Mouse (Mus musculus) midbrain, embryonic 12.5 days (tissue): ENCODE data around the gene Zmiz1. TPM values are rescaled to one million over a fixed set of nuclear protein-coding genes. Genes with fewer than 3 reads are reported as not detected.

Experiments used
- ATAC-seq: fragments of 200-750 bp; cut with Nextera tagmentation; 2 replicates; pipeline ENCODE4 v1.8.0; 2017; ENCODE audit warnings: low read depth, moderate TSS enrichment, moderate library complexity; ENCODE audit not compliant: low FRiP score
- H3K27ac ChIP-seq: fragments of 300-500 bp; sonication (generic); replicated peaks from 2 replicates; pipeline ENCODE4 v1.5.1; 2016; ENCODE audit warnings: mild to moderate bottlenecking
- H3K27me3 ChIP-seq: fragments of 300-500 bp; sonication (generic); 2 replicates; pipeline ENCODE4 v1.6.1; 2016; ENCODE audit warnings: mild to moderate bottlenecking
- H3K36me3 ChIP-seq: fragments of 300-500 bp; sonication (generic); 2 replicates; pipeline ENCODE4 v1.6.1; 2016
- H3K4me1 ChIP-seq: fragments of 300-500 bp; sonication (generic); 2 replicates; pipeline ENCODE4 v1.6.1; 2016
- H3K4me2 ChIP-seq: fragments of 300-500 bp; sonication (generic); replicated peaks from 2 replicates; pipeline ENCODE4 v1.6.1; 2016; ENCODE audit warnings: mild to moderate bottlenecking, moderate library complexity
- H3K4me3 ChIP-seq: fragments of 300-500 bp; sonication (generic); 2 replicates; pipeline ENCODE4 v1.5.1; 2016; ENCODE audit warnings: mild to moderate bottlenecking
- H3K9ac ChIP-seq: fragments of 300-500 bp; sonication (generic); replicated peaks from 2 replicates; pipeline ENCODE4 v1.6.1; 2016; ENCODE audit warnings: mild to moderate bottlenecking, moderate library complexity
- H3K9me3 ChIP-seq: fragments of 300-500 bp; sonication (generic); 2 replicates; pipeline ENCODE4 v1.6.1; 2016; ENCODE audit warnings: mild to moderate bottlenecking
- WGBS: fragments of 180-500 bp; shearing (Covaris S2); methylation state at CpG from one replicate; pipeline ENCODE4 v1.1.7; 2016; 5-methylcytosine and 5-hydroxymethylcytosine counted together
- polyA plus RNA-seq: library from polyadenylated mRNA; unstranded; fragments of >200 nt; fragmentation: Nextera tagmentation; extraction: Ambion mirVana; gene quantifications from 2 replicates; pipeline ENCODE4 v1.2.1, GENCODE M21; 2016

The Zmiz1 gene
- polyA plus RNA-seq, 1 experiment from 2014 or later: 79.4 TPM

DNA sequence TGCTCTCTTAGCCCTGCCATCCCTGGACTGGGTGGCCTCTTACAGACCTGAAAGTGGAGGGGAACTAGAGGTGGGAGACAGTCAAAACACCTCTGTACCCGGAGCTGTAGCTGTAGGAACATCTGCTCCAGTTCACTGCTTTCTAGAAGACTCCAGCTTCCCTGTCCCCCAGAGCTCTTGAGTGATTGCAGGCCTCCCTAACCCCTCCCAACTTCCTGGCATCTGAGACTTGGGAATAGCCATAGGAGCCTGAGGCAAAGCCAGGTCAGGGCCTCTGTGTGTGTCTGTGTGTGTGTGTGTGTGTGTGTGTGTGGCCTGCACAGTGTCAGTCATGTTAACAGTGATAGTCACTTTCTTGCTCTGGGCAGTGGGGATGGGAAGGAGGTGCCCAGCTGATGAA, 102.7 kb downstream of the Zmiz1 start:
- Histone ChIP-seq H3K27ac (peak overlapping the region; percentile 31; the same call in 1 of the 2 replicates), H3K4me1 (peaks cover 42% of the 10 kb centered on the region), H3K27me3 (no peaks in the 10 kb centered on the region), H3K4me3 (no peak overlapping the region), H3K9ac (no peak overlapping the region), H3K4me2 (no peak overlapping the region), H3K9me3 (no peaks in the 10 kb centered on the region), H3K36me3 (peaks cover 32% of the 10 kb centered on the region)
- no peak for ATAC-seq
- WGBS: 71% methylated on average over 1 of the region's 1 CpGs

DNA sequence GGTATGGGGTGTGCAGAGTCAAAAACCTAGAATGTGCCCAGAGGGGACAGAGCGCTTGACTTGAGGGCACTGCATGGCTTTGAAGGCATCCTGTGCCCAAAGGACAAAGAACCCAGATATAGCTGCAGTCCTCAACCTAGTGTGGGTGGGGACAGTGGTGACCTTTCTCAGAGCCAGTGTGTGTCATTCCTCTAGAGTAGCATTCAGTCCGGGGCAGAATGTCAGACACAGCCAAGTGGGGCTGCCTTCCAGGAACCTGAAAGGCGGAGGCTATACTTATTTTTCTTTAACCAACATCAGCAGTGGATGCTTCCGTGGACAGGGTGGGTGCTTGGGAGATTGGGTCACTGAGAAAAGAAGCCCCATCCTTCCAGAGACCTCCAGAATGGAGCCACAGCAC, 103.5 kb downstream of the Zmiz1 start:
- no peak overlapping the region for H3K9ac ChIP-seq
- no peaks in the 10 kb centered on the region for H3K9me3 ChIP-seq
- peaks cover 37% of the 10 kb centered on the region for H3K36me3 ChIP-seq
- no peak overlapping the region for H3K4me3 ChIP-seq
- WGBS: 84% methylated on average over 4 of the region's 4 CpGs
- no peaks in the 10 kb centered on the region for H3K27me3 ChIP-seq
- H3K27ac ChIP-seq: peak overlapping the region; percentile 35; the same call in 1 of the 2 replicates
- no peak for ATAC-seq
- H3K4me2 ChIP-seq: no peak overlapping the region
- peaks cover 36% of the 10 kb centered on the region for H3K4me1 ChIP-seq

DNA sequence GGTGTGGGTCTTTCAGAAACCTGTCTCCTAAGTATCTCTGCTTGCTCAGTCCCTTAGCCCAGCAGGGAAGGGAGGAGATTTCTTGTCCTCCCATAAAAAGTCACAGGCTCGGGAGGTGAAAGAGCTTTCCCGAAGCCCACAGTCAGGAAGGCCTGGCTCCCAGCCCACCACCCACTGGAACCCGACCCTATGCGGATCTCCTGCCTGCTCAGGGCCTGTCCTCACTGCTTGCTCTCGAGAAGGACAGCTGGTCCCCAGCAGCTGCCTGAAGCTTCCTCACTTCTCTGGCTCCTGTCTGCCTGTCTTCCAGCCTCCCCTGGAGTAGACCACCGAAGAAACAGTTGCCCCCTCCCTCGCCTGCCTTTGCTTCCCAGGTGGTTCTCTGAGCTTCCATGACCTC, 103.9 kb downstream of the Zmiz1 start:
- 94% methylated on average over 7 of the region's 7 CpGs for WGBS
- H3K27me3 ChIP-seq: no peaks in the 10 kb centered on the region
- no peaks in the 10 kb centered on the region for H3K9me3 ChIP-seq
- peak overlapping the region; percentile 35 for H3K27ac ChIP-seq
- H3K36me3 ChIP-seq: peaks cover 37% of the 10 kb centered on the region
- ATAC-seq: no peak
- no peak overlapping the region for H3K9ac ChIP-seq
- H3K4me3 ChIP-seq: no peak overlapping the region
- H3K4me2 ChIP-seq: no peak overlapping the region
- peaks cover 33% of the 10 kb centered on the region for H3K4me1 ChIP-seq

DNA sequence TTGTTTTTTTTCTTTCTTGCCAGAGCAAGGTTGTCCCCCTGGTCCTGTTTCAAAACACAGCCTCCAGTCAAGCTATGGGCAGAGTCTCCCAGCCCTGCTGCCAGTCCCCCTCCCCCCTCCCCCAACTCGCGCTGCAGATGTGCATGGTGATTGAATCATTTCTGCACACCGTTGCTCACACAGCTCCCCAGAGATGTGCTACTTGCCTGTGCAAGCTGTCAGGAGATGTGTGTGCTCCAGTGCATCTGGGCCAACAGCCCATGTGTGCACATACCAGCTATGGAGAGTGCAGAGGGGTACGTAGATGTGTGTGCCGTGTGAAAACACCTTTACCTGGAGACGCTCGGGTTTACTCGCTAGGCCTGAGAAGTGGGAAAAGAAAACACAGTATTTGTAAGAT, 105.6 kb downstream of the Zmiz1 start:
- peak overlapping the region; percentile 71 for H3K27ac ChIP-seq
- no peak overlapping the region for H3K4me3 ChIP-seq
- peaks cover 30% of the 10 kb centered on the region for H3K36me3 ChIP-seq
- H3K4me2 ChIP-seq: no peak overlapping the region
- ATAC-seq: 0 out of 2 replicates have a peak, but pooled peaks have one; percentile 8
- 64% methylated on average over 8 of the region's 8 CpGs for WGBS
- H3K9ac ChIP-seq: no peak overlapping the region; the same call in 1 of the 2 replicates
- H3K9me3 ChIP-seq: no peaks in the 10 kb centered on the region
- no peaks in the 10 kb centered on the region for H3K27me3 ChIP-seq
- peaks cover 33% of the 10 kb centered on the region for H3K4me1 ChIP-seq

DNA sequence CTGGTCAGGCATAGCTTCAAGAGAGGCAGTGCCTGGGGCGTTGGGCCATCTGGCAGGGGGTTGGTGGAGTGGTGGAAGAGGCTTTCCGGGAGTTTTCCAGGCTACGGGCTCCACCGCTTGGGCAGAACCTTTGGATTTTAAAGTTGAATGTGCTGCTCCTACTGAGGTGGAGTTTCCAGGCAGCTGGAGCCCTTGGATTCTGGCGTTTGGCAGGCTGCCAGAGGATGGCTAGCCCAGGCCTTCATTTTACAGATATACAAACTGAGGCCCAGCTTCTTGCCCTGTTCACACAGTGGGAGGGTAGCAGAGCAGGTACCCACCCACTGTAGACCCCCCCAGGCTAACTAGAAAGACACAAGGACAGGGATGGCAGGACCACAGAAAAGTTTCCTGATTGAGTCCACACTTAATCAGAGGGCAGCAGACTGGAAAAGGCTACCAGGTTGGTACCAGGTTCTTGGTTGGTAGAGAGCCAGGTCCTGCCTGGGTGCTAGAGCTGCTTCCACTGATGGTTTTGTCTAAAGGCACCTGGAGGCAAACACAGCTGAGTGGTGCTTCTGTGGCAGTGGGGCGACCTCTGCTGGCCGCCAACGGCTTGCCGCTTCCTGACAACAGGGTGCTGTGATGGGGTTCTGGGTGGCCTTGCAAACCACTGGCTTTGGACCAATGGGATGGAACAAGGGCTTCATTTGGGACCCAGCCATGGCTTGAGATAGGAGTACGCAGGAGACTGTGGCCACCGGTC, 106.5 kb downstream of the Zmiz1 start:
- Histone ChIP-seq H3K9ac (no peak overlapping the region; the same call in 1 of the 2 replicates), H3K27ac (peak overlapping the region; percentile 71), H3K4me3 (no peak overlapping the region), H3K9me3 (no peaks in the 10 kb centered on the region), H3K4me1 (peaks cover 33% of the 10 kb centered on the region), H3K27me3 (no peaks in the 10 kb centered on the region), H3K4me2 (no peak overlapping the region), H3K36me3 (peaks cover 22% of the 10 kb centered on the region)
- peak; percentile 57 for ATAC-seq
- 35% methylated on average over 11 of the region's 11 CpGs for WGBS

DNA sequence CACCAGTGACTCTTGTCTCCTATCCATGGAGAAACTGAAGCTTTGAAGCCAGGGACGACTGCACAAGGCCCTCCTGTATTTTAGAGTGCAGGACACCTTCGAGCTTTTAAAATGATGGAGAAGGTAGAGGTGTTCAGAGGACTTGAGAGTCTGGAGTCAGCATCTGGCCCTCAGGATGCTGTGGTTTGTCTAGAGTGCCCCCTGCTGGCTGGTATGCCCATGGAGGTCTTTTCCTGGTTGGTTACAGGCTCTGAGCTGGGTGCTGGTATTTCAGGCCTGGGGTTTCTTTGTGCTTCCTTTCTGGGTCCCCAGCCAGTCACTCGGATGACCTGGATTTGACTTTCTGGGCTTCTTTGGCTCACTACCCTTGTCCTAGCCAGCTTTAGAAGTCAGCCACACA, 108.3 kb downstream of the Zmiz1 start:
- no peak overlapping the region for H3K4me2 ChIP-seq
- H3K36me3 ChIP-seq: peaks cover 21% of the 10 kb centered on the region
- no peak overlapping the region for H3K9ac ChIP-seq
- WGBS: 61% methylated on average over 3 of the region's 3 CpGs
- no peak for ATAC-seq
- no peaks in the 10 kb centered on the region for H3K27me3 ChIP-seq
- H3K4me3 ChIP-seq: no peak overlapping the region
- H3K9me3 ChIP-seq: no peaks in the 10 kb centered on the region
- H3K27ac ChIP-seq: no peak overlapping the region
- peaks cover 28% of the 10 kb centered on the region for H3K4me1 ChIP-seq

DNA sequence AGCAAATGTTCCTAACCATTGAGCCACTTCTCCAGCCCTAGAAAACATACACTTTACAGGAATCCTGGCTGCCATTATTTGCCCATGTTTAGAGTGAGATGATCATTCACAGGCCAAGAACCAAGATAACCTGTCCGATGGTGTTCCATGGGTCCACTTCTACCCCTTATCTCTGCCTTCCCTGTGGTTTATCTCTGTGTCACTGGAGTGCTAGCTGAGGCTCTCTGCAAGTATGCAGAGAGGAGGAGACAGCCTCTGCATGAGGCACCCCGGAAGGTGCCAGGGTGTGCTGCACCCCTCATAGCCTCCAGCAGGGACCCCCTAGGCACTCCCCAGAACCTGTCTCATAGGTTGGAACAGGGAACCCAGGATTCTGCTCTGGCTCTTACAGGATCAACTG, 108.9 kb downstream of the Zmiz1 start:
- Histone ChIP-seq H3K27ac (no peak overlapping the region), H3K27me3 (no peaks in the 10 kb centered on the region), H3K36me3 (peaks cover 26% of the 10 kb centered on the region), H3K4me1 (peaks cover 28% of the 10 kb centered on the region), H3K9me3 (no peaks in the 10 kb centered on the region), H3K9ac (no peak overlapping the region), H3K4me3 (no peak overlapping the region), H3K4me2 (no peak overlapping the region)
- no peak for ATAC-seq
- WGBS: 98% methylated on average over 2 of the region's 2 CpGs

DNA sequence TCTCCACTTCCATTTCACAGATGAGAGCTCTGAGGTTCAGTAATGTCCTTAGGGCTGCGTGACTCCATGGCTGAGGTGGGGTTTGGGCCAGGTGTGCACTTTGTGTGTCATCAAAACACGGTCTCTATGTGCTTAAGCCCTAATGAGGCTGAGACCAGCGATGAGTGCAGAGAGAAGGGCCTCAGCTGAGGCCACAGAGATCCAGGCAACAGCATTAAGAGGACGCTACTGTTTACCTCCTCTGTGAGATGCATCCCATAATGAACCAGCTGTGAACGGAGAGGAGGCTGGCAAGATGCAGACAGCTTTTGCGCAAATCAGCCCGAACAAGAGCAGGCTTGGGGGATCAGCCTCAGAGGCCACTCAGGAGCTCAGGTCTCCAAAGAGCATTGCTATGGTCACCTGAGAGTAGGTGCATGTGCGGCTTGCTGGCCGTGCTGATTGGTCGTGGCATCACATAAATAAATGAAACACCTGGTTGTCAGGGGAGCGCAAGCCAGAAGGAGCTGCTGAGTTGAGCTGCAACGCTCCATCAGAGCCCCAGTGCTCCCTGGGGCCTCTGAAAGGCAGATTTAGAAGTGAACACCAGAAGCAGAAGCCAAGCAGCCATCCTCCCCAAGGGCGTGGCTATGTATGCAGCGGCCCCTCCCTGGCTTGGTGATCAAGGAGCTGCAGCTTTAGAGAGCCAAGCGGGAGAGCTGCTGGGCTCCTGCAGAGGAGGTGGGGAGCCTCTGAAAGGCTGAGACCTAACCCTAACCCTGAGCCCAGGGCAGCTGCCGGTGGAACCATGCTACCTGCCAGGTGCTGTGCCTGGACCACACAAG, 115.3 kb downstream of the Zmiz1 start:
- WGBS: 33% methylated on average over 16 of the region's 16 CpGs
- Histone ChIP-seq H3K36me3 (peaks cover 67% of the 10 kb centered on the region), H3K4me1 (peaks cover 44% of the 10 kb centered on the region), H3K27me3 (no peaks in the 10 kb centered on the region), H3K27ac (peak overlapping the region; percentile 63), H3K9ac (no peak overlapping the region), H3K4me2 (no peak overlapping the region), H3K9me3 (no peaks in the 10 kb centered on the region), H3K4me3 (no peak overlapping the region)
- ATAC-seq: 0 out of 2 replicates have a peak, but pooled peaks have one; percentile 25

DNA sequence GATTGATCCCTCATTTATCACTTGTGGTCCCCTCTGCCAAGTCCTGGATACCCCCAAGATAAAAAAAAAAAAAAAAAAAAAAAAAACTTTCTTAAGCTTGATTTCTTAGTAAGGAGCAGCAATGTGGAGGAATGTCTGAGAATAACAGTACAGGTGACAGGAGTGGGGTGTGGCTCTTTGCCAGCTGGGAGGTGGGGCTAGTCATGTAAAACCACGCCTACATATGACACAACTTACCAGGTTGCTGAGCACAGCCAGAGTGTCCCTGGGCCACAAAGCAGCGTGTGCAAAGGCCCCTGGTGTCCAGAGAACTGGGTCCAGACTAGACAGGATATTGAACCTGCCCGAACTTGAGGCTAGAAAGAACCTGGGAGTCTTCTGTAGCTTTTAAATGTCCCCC, 117.7 kb downstream of the Zmiz1 start:
- no peaks in the 10 kb centered on the region for H3K9me3 ChIP-seq
- peaks cover 58% of the 10 kb centered on the region for H3K4me1 ChIP-seq
- peaks cover 88% of the 10 kb centered on the region for H3K36me3 ChIP-seq
- H3K9ac ChIP-seq: no peak overlapping the region
- H3K27ac ChIP-seq: peak overlapping the region; percentile 70
- WGBS: 85% methylated on average over 3 of the region's 3 CpGs
- ATAC-seq: no peak
- H3K27me3 ChIP-seq: no peaks in the 10 kb centered on the region
- no peak overlapping the region for H3K4me3 ChIP-seq
- H3K4me2 ChIP-seq: no peak overlapping the region

DNA sequence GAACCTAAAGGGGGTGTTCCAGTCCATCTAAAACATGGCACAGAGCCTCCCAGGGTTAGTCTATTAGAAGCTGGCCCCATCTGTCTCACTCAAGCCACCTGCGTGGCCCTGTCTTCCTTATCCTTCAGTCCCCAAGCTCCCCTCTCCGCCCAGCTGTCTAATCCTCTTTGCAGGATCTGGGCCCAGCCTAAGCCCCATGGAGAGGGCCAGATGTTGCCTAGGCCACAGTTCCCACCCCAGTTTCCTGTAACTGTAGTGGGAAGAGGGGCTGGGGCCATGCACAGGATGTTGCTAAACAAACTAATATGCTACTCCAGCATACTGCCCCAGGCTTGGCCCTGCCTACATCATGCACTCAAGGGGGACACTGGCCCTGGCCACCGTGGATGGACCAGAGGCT, 118.4 kb downstream of the Zmiz1 start:
- H3K4me3 ChIP-seq: no peak overlapping the region
- ATAC-seq: peak; percentile 50
- no peak overlapping the region for H3K9ac ChIP-seq
- peak overlapping the region; percentile 70 for H3K27ac ChIP-seq
- no peak overlapping the region for H3K4me2 ChIP-seq
- H3K27me3 ChIP-seq: no peaks in the 10 kb centered on the region
- peaks cover 58% of the 10 kb centered on the region for H3K4me1 ChIP-seq
- H3K9me3 ChIP-seq: no peaks in the 10 kb centered on the region
- peaks cover 88% of the 10 kb centered on the region for H3K36me3 ChIP-seq
- 18% methylated on average over 3 of the region's 3 CpGs for WGBS

DNA sequence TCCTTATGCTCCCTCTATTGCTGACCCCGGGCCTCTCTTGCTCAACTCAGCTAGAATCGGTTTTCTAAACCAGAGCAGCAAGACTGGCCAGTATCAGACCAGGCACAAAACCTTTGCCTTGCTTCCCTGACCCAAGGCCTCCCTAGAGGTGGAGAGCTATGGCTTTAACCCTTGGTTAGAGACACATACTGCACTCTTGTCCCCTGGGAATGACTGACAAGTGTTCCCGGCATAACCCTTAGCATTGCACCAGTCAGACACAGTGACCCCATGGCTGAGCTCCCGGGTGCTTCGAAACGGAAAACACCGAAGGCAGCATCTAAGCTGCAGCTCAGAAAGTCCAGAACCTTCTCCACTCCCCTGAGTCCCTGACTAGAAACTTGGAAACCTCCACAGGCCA, 120.6 kb downstream of the Zmiz1 start:
- no peak overlapping the region for H3K9ac ChIP-seq
- no peak overlapping the region for H3K4me2 ChIP-seq
- H3K9me3 ChIP-seq: no peaks in the 10 kb centered on the region
- H3K36me3 ChIP-seq: peaks cover 87% of the 10 kb centered on the region
- peaks cover 56% of the 10 kb centered on the region for H3K4me1 ChIP-seq
- H3K27ac ChIP-seq: peak overlapping the region; percentile 60
- H3K27me3 ChIP-seq: no peaks in the 10 kb centered on the region
- WGBS: 77% methylated on average over 7 of the region's 7 CpGs
- no peak for ATAC-seq
- no peak overlapping the region for H3K4me3 ChIP-seq

DNA sequence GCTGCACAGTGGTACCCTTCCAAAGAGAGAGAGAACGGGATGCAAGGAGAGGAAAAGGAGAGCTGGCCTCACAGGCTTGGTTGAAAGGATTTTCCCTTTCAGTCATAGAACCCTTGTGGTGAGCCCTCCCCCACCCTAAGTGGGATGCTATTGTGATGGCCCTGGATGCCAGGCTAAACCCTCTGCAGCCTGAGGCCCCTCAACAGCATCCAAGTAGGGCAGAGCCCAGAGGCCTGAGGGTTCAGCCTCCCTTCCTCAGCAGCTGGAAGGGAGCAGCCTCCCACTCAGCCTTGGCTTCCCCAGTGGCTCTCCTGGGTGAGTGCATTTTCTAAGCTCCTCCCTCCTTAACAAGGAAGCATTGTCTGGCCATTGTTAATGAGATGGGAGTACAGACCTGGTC, 121.4 kb downstream of the Zmiz1 start:
- Histone ChIP-seq H3K4me1 (peaks cover 61% of the 10 kb centered on the region), H3K36me3 (peaks cover 84% of the 10 kb centered on the region), H3K27me3 (no peaks in the 10 kb centered on the region), H3K27ac (peak overlapping the region; percentile 60), H3K4me2 (no peak overlapping the region), H3K9ac (no peak overlapping the region), H3K4me3 (no peak overlapping the region), H3K9me3 (no peaks in the 10 kb centered on the region)
- ATAC-seq: no peak
- 27% methylated on average over 1 of the region's 1 CpGs for WGBS
